Mouse (Mus musculus): ENCODE measurements around the gene Cacna1c.

DNA sequence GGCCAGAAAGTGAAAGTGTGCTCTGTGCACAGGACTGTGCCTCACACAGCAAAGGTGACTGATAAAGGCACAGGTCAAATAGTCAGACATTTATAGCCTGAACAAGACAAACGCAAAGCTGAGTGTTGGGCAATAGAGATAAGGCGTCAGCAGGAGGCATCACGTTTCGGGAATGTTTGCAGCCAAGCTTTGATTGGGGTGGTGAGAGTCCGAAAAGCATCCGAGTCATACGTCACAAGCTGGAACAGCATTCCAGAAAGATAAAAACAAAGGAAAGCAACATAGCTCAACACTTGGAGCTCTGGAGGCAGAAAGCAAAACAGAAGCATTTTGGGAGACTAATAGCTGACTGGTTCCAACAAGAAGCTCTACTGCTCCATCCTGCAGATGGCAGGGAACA lies 56.7 kb downstream of the Cacna1c start:
- TF ChIP-seq GATA1 (IDR thresholded peaks at IDR 0.05; ENCODE audit: borderline replicate concordance, low read length) (no peak), FLI1 (IDR thresholded peaks at IDR 0.05; ENCODE audit: low read length) (no peak)

All from megakaryocyte, embryonic 14.5 days (primary cell).